Mouse (Mus musculus): ENCODE measurements at regions not wholly inside any gene's neighbourhood (a gene's known extent, or its start where the extent isn't known, plus 50 kb on each side); places are given as distances from the start of the nearest gene placed in this dataset.

GRCm38 (mm10) chr14:31969531-31969930 is 59.3 kb upstream of the Galnt15 start:
- Histone ChIP-seq H3K4me1 (ENCODE audit: insufficient read depth, low read length) (no peaks in the 10 kb centered on the region), H3K27ac (ENCODE audit: low read depth, low read length) (no peak overlapping the region), H3K9ac (replicated peaks; ENCODE audit: low read length, poor library complexity, severe bottlenecking) (no peak overlapping the region), H3K4me2 (ENCODE audit: low read depth, low read length, poor library complexity, severe bottlenecking) (no peak overlapping the region), H3K9me3 (ENCODE audit: low read length) (no peaks in the 10 kb centered on the region), H3K4me3 (ENCODE audit: low read depth, low read length) (no peak overlapping the region), H3K27me3 (ENCODE audit: insufficient read depth, low read length) (no peaks in the 10 kb centered on the region), H3K36me3 (ENCODE audit: insufficient read depth, low read length) (no peaks in the 10 kb centered on the region)
- DNase-seq (ENCODE audit: low spot score) (no peak), ATAC-seq (ENCODE audit: low FRiP score) (no peak)
- WGBS, result 83% methylated on average over 4 of the region's 4 CpGs
- no peak for TF ChIP-seq CTCF (IDR thresholded peaks at IDR 0.05)

- Histone ChIP-seq H3K9ac (replicated peaks; ENCODE audit: low read length, poor library complexity, severe bottlenecking) (no peak overlapping the region), H3K4me2 (ENCODE audit: low read depth, low read length, poor library complexity, severe bottlenecking) (no peak overlapping the region), H3K4me3 (ENCODE audit: low read depth, low read length) (no peak overlapping the region), H3K27ac (ENCODE audit: low read depth, low read length) (no peak overlapping the region), H3K27me3 (ENCODE audit: insufficient read depth, low read length) (no peaks in the 10 kb centered on the region), H3K9me3 (ENCODE audit: low read length) (no peaks in the 10 kb centered on the region), H3K36me3 (ENCODE audit: insufficient read depth, low read length) (no peaks in the 10 kb centered on the region), H3K4me1 (ENCODE audit: insufficient read depth, low read length) (no peaks in the 10 kb centered on the region)
- no peak for DNase-seq (ENCODE audit: low spot score)
- ATAC-seq (ENCODE audit: low FRiP score), result no peak
- no peak for TF ChIP-seq CTCF (IDR thresholded peaks at IDR 0.05)
- WGBS, result 89% methylated on average over 3 of the region's 3 CpGs
Observed at GRCm38 (mm10) chr14:31970245-31970830, 58.5 kb upstream of the Galnt15 start.

- no peak overlapping the region for H3K9ac ChIP-seq (replicated peaks; ENCODE audit: low read length, poor library complexity, severe bottlenecking)
- no peaks in the 10 kb centered on the region for H3K36me3 ChIP-seq (ENCODE audit: insufficient read depth, low read length)
- H3K4me1 ChIP-seq (ENCODE audit: insufficient read depth, low read length), result no peaks in the 10 kb centered on the region
- no peak overlapping the region for H3K27ac ChIP-seq (ENCODE audit: low read depth, low read length)
- no peak overlapping the region for H3K4me3 ChIP-seq (ENCODE audit: low read depth, low read length)
- TF ChIP-seq CTCF (IDR thresholded peaks at IDR 0.05), result no peak
- ATAC-seq (ENCODE audit: low FRiP score) (no peak), DNase-seq (ENCODE audit: low spot score) (no peak)
- WGBS, result 93% methylated on average over 9 of the region's 9 CpGs
- no peaks in the 10 kb centered on the region for H3K9me3 ChIP-seq (ENCODE audit: low read length)
- no peaks in the 10 kb centered on the region for H3K27me3 ChIP-seq (ENCODE audit: insufficient read depth, low read length)
- no peak overlapping the region for H3K4me2 ChIP-seq (ENCODE audit: low read depth, low read length, poor library complexity, severe bottlenecking)
Observed at GRCm38 (mm10) chr14:31970851-31971250, 57.9 kb upstream of the Galnt15 start.

- ATAC-seq (ENCODE audit: low FRiP score) (no peak), DNase-seq (ENCODE audit: low spot score) (no peak)
- Histone ChIP-seq H3K27me3 (ENCODE audit: insufficient read depth, low read length) (no peaks in the 10 kb centered on the region), H3K9ac (replicated peaks; ENCODE audit: low read length, poor library complexity, severe bottlenecking) (no peak overlapping the region), H3K4me2 (ENCODE audit: low read depth, low read length, poor library complexity, severe bottlenecking) (no peak overlapping the region), H3K9me3 (ENCODE audit: low read length) (no peaks in the 10 kb centered on the region), H3K4me3 (ENCODE audit: low read depth, low read length) (no peak overlapping the region), H3K4me1 (ENCODE audit: insufficient read depth, low read length) (no peaks in the 10 kb centered on the region), H3K36me3 (ENCODE audit: insufficient read depth, low read length) (no peaks in the 10 kb centered on the region), H3K27ac (ENCODE audit: low read depth, low read length) (no peak overlapping the region)
- 96% methylated on average over 4 of the region's 4 CpGs for WGBS
- TF ChIP-seq CTCF (IDR thresholded peaks at IDR 0.05), result no peak
Observed at GRCm38 (mm10) chr14:31973702-31974101, 55.1 kb upstream of the Galnt15 start.

- no peaks in the 10 kb centered on the region for H3K9me3 ChIP-seq (ENCODE audit: low read length)
- H3K4me2 ChIP-seq (ENCODE audit: low read depth, low read length, poor library complexity, severe bottlenecking), result no peak overlapping the region
- no peak overlapping the region for H3K9ac ChIP-seq (replicated peaks; ENCODE audit: low read length, poor library complexity, severe bottlenecking)
- no peaks in the 10 kb centered on the region for H3K27me3 ChIP-seq (ENCODE audit: insufficient read depth, low read length)
- H3K4me3 ChIP-seq (ENCODE audit: low read depth, low read length), result no peak overlapping the region
- ATAC-seq (ENCODE audit: low FRiP score) (no peak), DNase-seq (ENCODE audit: low spot score) (no peak)
- TF ChIP-seq CTCF (IDR thresholded peaks at IDR 0.05), result no peak
- H3K36me3 ChIP-seq (ENCODE audit: insufficient read depth, low read length), result no peaks in the 10 kb centered on the region
- 83% methylated on average over 4 of the region's 4 CpGs for WGBS
- H3K4me1 ChIP-seq (ENCODE audit: insufficient read depth, low read length), result no peaks in the 10 kb centered on the region
- no peak overlapping the region for H3K27ac ChIP-seq (ENCODE audit: low read depth, low read length)
Observed at GRCm38 (mm10) chr14:31978196-31978595, 50.6 kb upstream of the Galnt15 start.

GRCm38 (mm10) chr14:31978690-31979089 is 50.1 kb upstream of the Galnt15 start:
- no peak for DNase-seq (ENCODE audit: low spot score)
- H3K27ac ChIP-seq (ENCODE audit: low read depth, low read length), result no peak overlapping the region
- 71% methylated on average over 3 of the region's 3 CpGs for WGBS
- H3K27me3 ChIP-seq (ENCODE audit: insufficient read depth, low read length), result no peaks in the 10 kb centered on the region
- TF ChIP-seq CTCF (IDR thresholded peaks at IDR 0.05), result no peak
- ATAC-seq (ENCODE audit: low FRiP score), result no peak
- no peak overlapping the region for H3K4me2 ChIP-seq (ENCODE audit: low read depth, low read length, poor library complexity, severe bottlenecking)
- H3K4me3 ChIP-seq (ENCODE audit: low read depth, low read length), result no peak overlapping the region
- H3K4me1 ChIP-seq (ENCODE audit: insufficient read depth, low read length), result no peaks in the 10 kb centered on the region
- no peak overlapping the region for H3K9ac ChIP-seq (replicated peaks; ENCODE audit: low read length, poor library complexity, severe bottlenecking)
- no peaks in the 10 kb centered on the region for H3K9me3 ChIP-seq (ENCODE audit: low read length)
- H3K36me3 ChIP-seq (ENCODE audit: insufficient read depth, low read length), result no peaks in the 10 kb centered on the region

All from midbrain, postnatal 0 days (tissue).